ENCODE assay signal across 14 mouse cellular contexts in genomic region chr15:85233690-85234089, GRCm38 (mm10). TPM values are rescaled to one million over a fixed set of nuclear protein-coding genes. Genes with fewer than 3 reads are reported as not detected.
DNase-seq lines count a peak whose midpoint lies in the region; ATAC-seq and TF ChIP-seq lines count a peak whose summit lies in the region.
"Had no signal": no experiment of that assay in that cellular context is flagged by ENCODE, and none has a peak within 500 bp of the region (broad histone marks: within the 10 kb centered on the region; RNA-seq: fewer than 3 reads in every experiment).

No protein-coding gene starts in this region.

- H3K27ac ChIP-seq in limb, embryonic 12.5 days, result 0 out of 2 replicates have a peak overlapping the region, but pooled peaks have one; percentile 7
- H3K27ac ChIP-seq in limb, embryonic 10.5 days, result no peak overlapping the region
- H3K27ac ChIP-seq in ES-Bruce4 (ENCODE audit: insufficient read depth, low read length), result peak overlapping the region; percentile 83
- no peak overlapping the region for H3K27ac ChIP-seq in embryonic facial prominence, embryonic 14.5 days (replicated peaks; ENCODE audit: low read depth, low read length)
- H3K27ac ChIP-seq in small intestine, adult 2 months (ENCODE audit: insufficient read depth, low read depth, low read length), result peak overlapping the region; percentile 91
- H3K27ac ChIP-seq in forebrain, embryonic 16.5 days (ENCODE audit: low read length), result no peak overlapping the region
- H3K27ac ChIP-seq in forebrain, embryonic 10.5 days, result no peak overlapping the region; the same call in 1 of the 2 replicates
- H3K27ac ChIP-seq: forebrain, embryonic 13.5 days; midbrain, embryonic 12.5 days had no signal

- no peak for TF ChIP-seq POLR2A in ES-Bruce4 (IDR thresholded peaks at IDR 0.05; ENCODE audit: insufficient read depth, low read length)
- no peak for TF ChIP-seq POLR2A in small intestine, adult 2 months (IDR thresholded peaks at IDR 0.05; ENCODE audit: low read depth, low read length)

- no peak overlapping the region for H3K4me3 ChIP-seq in limb, embryonic 12.5 days (replicated peaks)
- no peak overlapping the region for H3K4me3 ChIP-seq in limb, embryonic 10.5 days
- no peak overlapping the region for H3K4me3 ChIP-seq in ES-Bruce4 (ENCODE audit: low read depth, low read length)
- no peak overlapping the region for H3K4me3 ChIP-seq in embryonic facial prominence, embryonic 14.5 days (ENCODE audit: low read depth, low read length)
- no peak overlapping the region for H3K4me3 ChIP-seq in small intestine, adult 2 months (ENCODE audit: low read depth, low read length)
- no peak overlapping the region for H3K4me3 ChIP-seq in forebrain, embryonic 16.5 days (replicated peaks; ENCODE audit: low read length)
- no peak overlapping the region for H3K4me3 ChIP-seq in forebrain, embryonic 10.5 days
- H3K4me3 ChIP-seq: forebrain, embryonic 13.5 days; midbrain, embryonic 12.5 days had no signal

- H3K27me3 ChIP-seq in limb, embryonic 12.5 days, result no peaks in the 10 kb centered on the region
- no peaks in the 10 kb centered on the region for H3K27me3 ChIP-seq in limb, embryonic 10.5 days (ENCODE audit: low read depth, poor library complexity, severe bottlenecking)
- H3K27me3 ChIP-seq in ES-Bruce4 (ENCODE audit: control insufficient read depth, insufficient read depth, low read length, poor library complexity, severe bottlenecking), result no peaks in the 10 kb centered on the region
- H3K27me3 ChIP-seq in embryonic facial prominence, embryonic 14.5 days (replicated peaks; ENCODE audit: control insufficient read depth, insufficient read depth, low read length), result no peaks in the 10 kb centered on the region
- no peaks in the 10 kb centered on the region for H3K27me3 ChIP-seq in small intestine, adult 2 months (ENCODE audit: control insufficient read depth, insufficient read depth, low read length)
- no peaks in the 10 kb centered on the region for H3K27me3 ChIP-seq in forebrain, embryonic 16.5 days (replicated peaks; ENCODE audit: control insufficient read depth, insufficient read depth, low read length)
- no peaks in the 10 kb centered on the region for H3K27me3 ChIP-seq in forebrain, embryonic 10.5 days (ENCODE audit: poor library complexity, severe bottlenecking)
- H3K27me3 ChIP-seq: forebrain, embryonic 13.5 days; midbrain, embryonic 12.5 days had no signal

- TF ChIP-seq CTCF in ES-Bruce4 (IDR thresholded peaks at IDR 0.05; ENCODE audit: low read depth, low read length), result no peak
- no peak for TF ChIP-seq CTCF in small intestine, adult 2 months (IDR thresholded peaks at IDR 0.05; ENCODE audit: extremely low read depth, insufficient read length, insufficient replicate concordance, low read depth, low read length)

- TF ChIP-seq EP300 in ES-Bruce4 (IDR thresholded peaks at IDR 0.05; ENCODE audit: insufficient read depth, low read depth, low read length), result no peak

- no peak overlapping the region for H3K9ac ChIP-seq in limb, embryonic 12.5 days (replicated peaks)
- no peak overlapping the region for H3K9ac ChIP-seq in ES-Bruce4 (ENCODE audit: low read depth, poor library complexity, severe bottlenecking)
- no peak overlapping the region for H3K9ac ChIP-seq in embryonic facial prominence, embryonic 14.5 days (ENCODE audit: low read depth, low read length)
- H3K9ac ChIP-seq in forebrain, embryonic 16.5 days (replicated peaks; ENCODE audit: low read depth, low read length), result no peak overlapping the region
- H3K9ac ChIP-seq: forebrain, embryonic 13.5 days; midbrain, embryonic 12.5 days had no signal

- no peak overlapping the region for H3K4me2 ChIP-seq in limb, embryonic 12.5 days
- no peak overlapping the region for H3K4me2 ChIP-seq in embryonic facial prominence, embryonic 14.5 days (ENCODE audit: low read depth, low read length)
- no peak overlapping the region for H3K4me2 ChIP-seq in forebrain, embryonic 16.5 days (ENCODE audit: low read length)
- H3K4me2 ChIP-seq: forebrain, embryonic 13.5 days; midbrain, embryonic 12.5 days had no signal

- no peaks in the 10 kb centered on the region for H3K9me3 ChIP-seq in limb, embryonic 12.5 days
- no peaks in the 10 kb centered on the region for H3K9me3 ChIP-seq in limb, embryonic 10.5 days (replicated peaks)
- no peaks in the 10 kb centered on the region for H3K9me3 ChIP-seq in ES-Bruce4 (replicated peaks; ENCODE audit: control insufficient read depth, insufficient read depth, low read length, poor library complexity, severe bottlenecking)
- no peaks in the 10 kb centered on the region for H3K9me3 ChIP-seq in embryonic facial prominence, embryonic 14.5 days (ENCODE audit: control insufficient read depth, low read length)
- H3K9me3 ChIP-seq in forebrain, embryonic 16.5 days (ENCODE audit: control insufficient read depth, low read length), result no peaks in the 10 kb centered on the region
- H3K9me3 ChIP-seq in forebrain, embryonic 10.5 days, result no peaks in the 10 kb centered on the region
- H3K9me3 ChIP-seq: forebrain, embryonic 13.5 days; midbrain, embryonic 12.5 days had no signal

- WGBS in limb, embryonic 12.5 days, result 78% methylated on average over 4 of the region's 4 CpGs
- 80% methylated on average over 4 of the region's 4 CpGs for WGBS in limb, embryonic 10.5 days
- 68% methylated on average over 4 of the region's 4 CpGs for WGBS in embryonic facial prominence, embryonic 14.5 days
- WGBS in small intestine, adult 2 months, result 53% methylated on average over 4 of the region's 4 CpGs
- 94% methylated on average over 4 of the region's 4 CpGs for WGBS in forebrain, embryonic 16.5 days
- WGBS in forebrain, embryonic 10.5 days, result 88% methylated on average over 4 of the region's 4 CpGs

- no peak for DNase-seq in limb, embryonic 10.5 days (ENCODE audit: low spot score)
- peak; percentile 82 for DNase-seq in embryonic facial prominence, embryonic 14.5 days (ENCODE audit: low spot score)
- no peak for DNase-seq in forebrain, embryonic 10.5 days (ENCODE audit: extremely low spot score, low spot score)
- DNase-seq: adrenal gland, postnatal 36 days; cerebellum, adult 11 months; gastrocnemius, postnatal 25 days; heart, postnatal 10 days; lung, postnatal 14 days had no signal

- H3K4me1 ChIP-seq in limb, embryonic 12.5 days (replicated peaks), result no peaks in the 10 kb centered on the region
- no peaks in the 10 kb centered on the region for H3K4me1 ChIP-seq in limb, embryonic 10.5 days
- H3K4me1 ChIP-seq in ES-Bruce4 (ENCODE audit: control insufficient read depth, insufficient read depth, low read length), result peaks cover 5% of the 10 kb centered on the region
- H3K4me1 ChIP-seq in embryonic facial prominence, embryonic 14.5 days (ENCODE audit: control insufficient read depth, insufficient read depth, low read length), result no peaks in the 10 kb centered on the region
- H3K4me1 ChIP-seq in small intestine, adult 2 months (ENCODE audit: control insufficient read depth, insufficient read depth, insufficient read length, low read length), result peaks cover 41% of the 10 kb centered on the region
- H3K4me1 ChIP-seq in forebrain, embryonic 16.5 days (replicated peaks; ENCODE audit: control insufficient read depth, insufficient read depth, low read length), result no peaks in the 10 kb centered on the region
- no peaks in the 10 kb centered on the region for H3K4me1 ChIP-seq in forebrain, embryonic 10.5 days
- H3K4me1 ChIP-seq: forebrain, embryonic 13.5 days; midbrain, embryonic 12.5 days had no signal

- no peak for ATAC-seq in limb, embryonic 12.5 days (ENCODE audit: insufficient number of reproducible peaks, insufficient read depth, low FRiP score, low TSS enrichment, low read depth)
- ATAC-seq in embryonic facial prominence, embryonic 14.5 days (ENCODE audit: low read depth), result peak; percentile 72
- no peak for ATAC-seq in forebrain, embryonic 16.5 days
- ATAC-seq: forebrain, embryonic 13.5 days had no signal

- peaks cover 98% of the 10 kb centered on the region for H3K36me3 ChIP-seq in limb, embryonic 12.5 days
- peaks cover 99% of the 10 kb centered on the region for H3K36me3 ChIP-seq in limb, embryonic 10.5 days
- peaks cover 7% of the 10 kb centered on the region; the same call in 1 of the 2 replicates for H3K36me3 ChIP-seq in ES-Bruce4 (ENCODE audit: control insufficient read depth, insufficient read depth, low read length, poor library complexity, severe bottlenecking)
- H3K36me3 ChIP-seq in embryonic facial prominence, embryonic 14.5 days (ENCODE audit: control insufficient read depth, insufficient read depth, low read length), result peaks cover 83% of the 10 kb centered on the region
- peaks cover 13% of the 10 kb centered on the region for H3K36me3 ChIP-seq in small intestine, adult 2 months (ENCODE audit: control insufficient read depth, insufficient read depth, low read length)
- H3K36me3 ChIP-seq in forebrain, embryonic 16.5 days (ENCODE audit: control insufficient read depth, insufficient read depth), result no peaks in the 10 kb centered on the region; the same call in 1 of the 2 replicates
- peaks cover 99% of the 10 kb centered on the region for H3K36me3 ChIP-seq in forebrain, embryonic 10.5 days (replicated peaks)

RNA-seq across cellular contexts. Expression of gene Fbln1, which starts 27.9 kb away (rescaled TPM):
- 253 and 255 TPM in 2 replicates for polyA plus RNA-seq in limb, embryonic 12.5 days (2016; fragmentation: Nextera tagmentation; extraction: Ambion mirVana)
- 258 and 261 TPM in 2 replicates for polyA plus RNA-seq in limb, embryonic 10.5 days (2016; fragmentation: Nextera tagmentation; extraction: Ambion mirVana)
- polyA plus RNA-seq in ES-Bruce4 (2011; ENCODE audit: insufficient read depth, insufficient read length, low read depth, missing spikeins), result 48.1 and 51.7 TPM in 2 replicates
- polyA plus RNA-seq in embryonic facial prominence, embryonic 14.5 days (2014; fragmentation: Nextera tagmentation; extraction: Ambion mirVana), result 235 and 267 TPM in 2 replicates
- polyA plus RNA-seq in small intestine, adult 2 months (2012; rRNA removed), result 139 and 456 TPM in 2 replicates
- polyA plus RNA-seq in forebrain, embryonic 16.5 days (2015; fragmentation: Nextera tagmentation; extraction: Ambion mirVana), result 50.9 and 55.5 TPM in 2 replicates
- polyA plus RNA-seq in forebrain, embryonic 10.5 days (2016; fragmentation: Nextera tagmentation; extraction: Ambion mirVana), result 154 and 157 TPM in 2 replicates

Comparison
In these comparisons a context has a peak if more than half of its experiments do, and no peak if none do; other contexts are left out.
1. H3K27ac ChIP-seq: peak in limb, embryonic 12.5 days (single experiment), ES-Bruce4 (single experiment) and small intestine, adult 2 months (single experiment); none in limb, embryonic 10.5 days (single experiment), embryonic facial prominence, embryonic 14.5 days (single experiment), forebrain, embryonic 16.5 days (single experiment) and forebrain, embryonic 10.5 days (single experiment).